Mouse (Mus musculus) central nervous system, embryonic 11.5 days (tissue): ENCODE data around the gene Fam189b. TPM values are rescaled to one million over a fixed set of nuclear protein-coding genes. Genes with fewer than 3 reads are reported as not detected.

Experiments
- polyA plus RNA-seq: library from polyadenylated mRNA; depleted of rRNA; stranded (reverse); fragments of >200 nt; gene quantifications from 2 replicates; pipeline ENCODE4 v1.2.3, GENCODE M21; 2012; rRNA removed

The Fam189b gene
- polyA plus RNA-seq, result 45.5 and 48.4 TPM in 2 replicates

DNA sequence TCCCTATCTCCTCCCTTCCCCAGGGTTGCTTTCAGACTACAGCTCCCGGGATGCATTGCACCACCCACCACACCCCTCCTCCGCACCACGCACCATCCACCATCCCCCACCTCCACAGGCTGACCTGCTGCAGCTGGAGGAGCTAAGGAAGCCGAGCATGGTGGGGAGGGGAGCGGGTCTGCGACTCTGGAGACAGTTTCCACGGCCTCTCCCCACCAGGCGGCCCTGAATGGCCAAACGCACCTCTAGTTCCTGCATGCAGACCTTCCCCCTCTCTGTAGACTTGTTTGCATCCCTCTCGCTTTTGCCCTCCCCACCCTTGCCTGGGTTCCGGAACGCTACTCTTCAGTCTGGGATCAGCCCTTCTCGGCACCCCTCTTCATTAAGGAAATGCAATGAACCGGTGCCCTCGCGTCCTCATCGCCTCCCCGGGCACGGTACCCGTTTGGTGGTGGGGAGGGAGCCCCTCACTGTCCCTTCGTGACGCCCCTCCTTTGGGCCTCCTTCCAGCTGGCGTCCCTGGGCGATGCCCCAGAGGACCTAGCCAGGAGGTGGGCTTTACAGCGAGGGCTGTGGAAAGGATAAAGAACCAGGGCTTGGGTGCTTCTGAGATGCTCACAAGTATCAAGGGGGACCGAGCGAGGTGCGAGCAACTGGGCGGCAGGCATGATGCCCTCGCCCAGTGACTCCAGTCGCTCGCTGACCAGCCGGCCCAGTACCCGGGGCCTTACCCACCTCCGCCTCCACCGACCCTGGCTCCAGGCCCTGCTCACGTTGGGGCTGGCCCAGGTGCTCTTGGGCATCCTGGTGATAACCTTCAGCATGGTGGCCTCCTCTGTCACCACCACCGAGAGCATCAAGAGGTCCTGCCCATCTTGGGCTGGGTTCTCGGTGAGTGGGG lies at the start of gene Fam189b:
Gene Fam189b, plus strand, starts transcription at position 86 of the 901 bp plus-strand sequence.

DNA sequence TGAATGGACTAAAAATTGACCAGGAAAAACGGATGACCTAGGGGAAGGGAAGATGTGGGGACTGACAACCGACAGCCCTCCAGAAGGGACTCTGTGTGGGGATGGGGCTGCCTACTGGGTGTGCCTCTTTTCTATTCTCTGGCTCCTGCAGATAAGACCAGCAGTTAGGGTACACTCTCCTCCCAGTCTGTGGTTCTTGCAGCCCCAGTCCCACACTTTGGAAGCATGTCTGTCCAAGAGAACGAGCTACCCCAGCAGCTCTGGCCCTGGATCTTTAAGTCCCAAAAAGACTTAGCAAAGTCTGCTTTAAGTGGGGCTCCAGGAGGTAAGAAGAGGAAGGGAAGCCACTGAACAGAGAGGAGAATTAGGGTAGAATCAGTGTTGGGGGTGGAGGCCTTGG lies 47.0 kb upstream of the Fam189b start, which contains the start of gene Pklr:
Gene Pklr, plus strand, starts transcription at position 185 of the 400 bp plus-strand sequence.

DNA sequence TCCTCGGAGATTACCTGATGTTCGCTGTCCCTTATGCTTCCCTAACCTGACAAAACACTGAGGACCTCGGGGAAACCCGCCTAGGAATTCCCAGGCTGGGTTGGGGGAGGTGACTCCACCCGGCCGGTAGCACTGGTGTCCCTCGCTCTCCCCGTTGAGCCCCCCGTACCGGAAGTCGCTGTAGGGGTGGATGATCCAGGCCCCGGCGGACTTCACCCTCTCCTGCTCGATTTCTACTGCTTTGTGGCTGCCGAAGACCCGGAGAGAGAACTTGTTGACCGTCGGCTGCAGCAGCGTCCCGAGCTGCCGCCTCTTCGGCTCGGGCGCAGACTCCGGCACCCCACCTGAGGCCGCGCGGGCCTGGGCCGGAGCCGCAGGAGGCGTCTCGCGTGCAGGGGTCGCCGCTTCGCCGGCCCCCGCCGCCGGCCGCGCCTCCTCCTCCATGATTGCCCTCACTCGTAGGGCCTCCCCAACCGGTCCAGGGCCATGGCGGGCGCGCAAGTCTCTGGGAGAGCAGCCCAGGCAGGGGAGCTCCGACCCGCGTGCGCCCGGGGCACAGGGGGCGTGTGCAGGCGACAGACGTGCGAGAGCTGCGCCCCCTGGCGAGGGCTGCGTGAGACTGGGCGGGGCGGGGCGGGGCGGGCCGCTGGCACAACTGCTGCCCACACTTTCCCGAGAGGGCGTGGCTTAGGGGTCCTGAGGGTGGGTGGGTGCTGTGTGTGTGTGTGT lies 23.2 kb upstream of the Fam189b start, which contains the start of gene Hcn3:
Gene Hcn3, minus strand, starts transcription at position 581 of the 729 bp plus-strand sequence.

DNA sequence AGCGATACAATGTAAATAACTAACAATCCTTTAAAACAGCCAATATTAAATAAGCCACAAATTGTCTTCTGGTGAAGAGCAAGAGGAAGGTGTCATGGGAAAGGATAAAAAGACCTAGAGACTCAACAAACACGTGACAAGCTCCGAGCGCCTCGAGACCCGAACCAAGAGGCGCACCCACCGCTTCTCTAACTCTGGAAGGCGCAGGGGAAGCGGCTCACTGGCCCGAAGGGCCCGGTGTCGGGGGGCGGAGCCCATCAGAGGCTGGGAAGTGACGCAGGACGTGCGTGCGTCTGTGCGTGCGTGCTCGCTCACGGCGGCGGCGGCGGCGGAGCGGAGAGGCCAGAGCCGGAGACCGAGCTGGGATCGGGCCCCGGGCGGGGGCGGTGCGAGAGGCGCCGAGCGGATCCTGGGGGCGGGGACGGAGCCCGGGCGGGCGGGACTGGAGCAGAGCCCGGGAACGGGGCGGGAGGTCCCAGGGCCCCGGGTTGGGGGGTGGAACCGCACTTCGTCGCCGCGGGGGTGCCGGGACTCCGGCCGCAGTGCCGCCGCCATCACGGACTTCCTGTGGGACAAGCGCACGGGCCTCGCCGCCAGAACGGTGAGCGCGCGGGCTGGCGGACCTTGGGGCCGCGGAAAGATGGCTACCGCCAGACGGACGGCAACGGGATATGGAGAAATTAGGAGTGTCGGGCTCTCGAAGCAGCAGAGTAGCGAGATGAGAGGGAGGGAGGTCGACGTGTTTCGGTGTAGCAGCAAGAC lies 18.3 kb upstream of the Fam189b start, which contains the start of gene Clk2:
Gene Clk2, plus strand, starts transcription at position 290 of the 762 bp plus-strand sequence.

DNA sequence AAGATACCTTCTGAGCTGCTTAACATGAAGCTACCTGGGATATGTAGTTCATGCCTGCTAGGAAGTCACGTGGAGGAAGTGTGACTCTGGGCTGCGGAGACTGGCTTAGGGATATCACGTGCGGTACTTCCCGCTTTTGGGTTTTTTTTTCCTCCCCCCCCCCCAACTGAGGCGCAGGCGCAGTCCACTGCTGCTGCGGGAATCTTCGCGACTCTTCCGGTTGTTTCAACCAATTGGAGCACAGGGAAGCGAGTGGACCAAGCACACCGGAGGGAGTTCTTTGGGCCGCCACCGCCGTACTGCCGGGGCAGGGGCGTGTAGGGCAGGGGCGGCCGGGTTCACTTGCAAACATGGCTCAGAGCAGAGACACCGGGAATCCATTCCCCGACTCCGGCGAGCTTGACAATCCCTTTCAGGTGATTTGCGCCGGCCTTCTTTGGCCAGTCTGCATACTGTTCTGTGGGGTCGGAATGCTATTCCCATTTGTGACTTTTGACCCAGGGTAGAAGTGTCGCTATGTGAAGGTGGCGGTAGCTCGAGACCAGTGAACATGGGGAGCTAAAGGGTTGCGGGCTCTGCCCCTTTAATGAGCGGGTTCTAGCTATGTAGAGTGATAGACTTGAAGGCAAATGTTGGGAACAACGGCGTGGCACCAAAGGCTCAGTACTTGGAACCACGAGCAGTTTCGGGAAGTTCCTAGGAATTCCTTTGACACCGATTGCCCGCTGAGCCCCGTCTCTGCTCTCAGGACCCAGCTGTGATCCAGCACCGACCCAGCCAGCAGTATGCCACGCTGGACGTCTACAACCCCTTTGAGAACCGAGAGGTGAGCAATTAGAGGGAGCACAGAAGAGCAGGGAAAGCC lies 5.5 kb upstream of the Fam189b start, which contains the start of gene Scamp3:
Gene Scamp3, plus strand, starts transcription at position 232 of the 865 bp plus-strand sequence.

DNA sequence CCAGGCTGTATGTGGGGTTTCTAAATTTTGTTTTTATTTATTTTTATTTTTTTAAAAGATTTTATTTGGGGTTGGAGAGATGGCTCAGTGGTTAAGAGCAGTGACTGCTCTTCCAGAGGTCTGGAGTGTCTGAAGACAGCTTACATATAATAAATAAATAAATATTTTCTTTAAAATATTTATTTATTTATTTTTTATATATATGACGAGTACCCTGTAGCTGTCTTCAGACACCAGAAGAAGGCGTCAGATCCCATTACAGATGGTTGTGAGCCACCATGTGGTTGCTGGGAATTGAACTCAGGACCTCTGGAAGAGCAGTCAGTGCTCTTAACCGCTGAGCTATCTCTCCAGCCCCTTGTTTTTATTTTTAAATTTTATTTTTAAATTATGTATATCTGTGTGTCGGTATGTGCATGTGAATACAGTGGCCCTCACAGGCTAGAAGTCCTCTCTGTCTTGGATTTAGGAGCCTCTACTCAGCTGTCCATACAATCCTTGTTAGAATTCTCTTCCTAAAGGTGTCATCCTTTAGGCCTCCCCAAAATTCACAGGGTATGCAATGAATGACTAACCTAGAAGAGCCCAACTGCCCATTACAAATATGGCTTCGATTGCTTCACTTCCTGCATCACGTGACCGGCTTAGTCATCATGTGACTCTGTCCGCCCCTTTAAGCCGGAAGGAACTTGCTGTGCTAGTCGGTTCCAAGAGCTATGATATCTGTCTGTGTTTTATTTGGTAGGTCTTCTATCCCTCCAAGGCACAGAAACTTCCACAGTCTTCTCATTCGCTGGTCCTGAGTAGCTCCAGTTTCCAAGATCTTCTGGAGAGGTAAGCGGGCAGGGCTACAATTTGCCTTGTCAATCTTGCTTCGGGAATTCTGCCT lies 19.6 kb downstream of the Fam189b start, which contains the start of gene Gba:
Gene Gba, plus strand, starts transcription at position 676 of the 889 bp plus-strand sequence.

DNA sequence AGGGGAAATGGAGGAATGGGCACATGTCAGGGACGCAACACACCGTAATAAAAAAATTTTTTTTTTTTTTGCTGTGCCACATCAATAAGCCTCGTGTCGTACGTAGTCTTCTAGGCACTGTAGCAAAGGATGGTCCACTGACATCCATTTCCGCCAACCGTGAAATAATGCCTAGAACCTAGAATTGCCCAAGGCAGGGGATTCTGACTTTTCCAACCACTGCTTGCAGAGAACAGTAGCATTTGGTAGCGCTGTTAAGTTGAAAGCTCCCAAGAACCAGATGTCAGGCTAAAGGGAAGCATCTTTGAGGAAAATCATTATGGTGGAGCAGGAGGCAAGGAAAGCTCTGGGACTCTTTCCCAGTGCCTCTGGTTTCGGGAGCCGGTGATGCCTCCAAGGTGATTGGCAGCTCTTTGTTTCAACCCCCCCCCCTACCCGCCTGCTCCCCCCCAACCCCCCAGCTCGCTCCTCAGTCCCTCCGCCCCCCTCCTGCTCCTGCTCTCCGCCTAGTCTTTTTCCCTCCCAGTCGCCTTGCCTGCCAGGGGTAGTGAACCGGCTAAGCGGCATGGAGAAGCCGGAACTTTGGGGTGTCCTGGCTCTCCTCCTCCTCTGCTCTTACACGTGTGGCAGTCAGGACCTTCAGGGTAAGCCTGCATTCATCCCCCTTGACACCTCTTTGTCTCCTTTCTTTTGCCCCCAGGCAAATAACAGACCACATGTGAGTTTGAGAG lies 31.9 kb downstream of the Fam189b start, which contains the start of gene Thbs3:
Gene Thbs3, plus strand, starts transcription at position 500 of the 731 bp plus-strand sequence.

DNA sequence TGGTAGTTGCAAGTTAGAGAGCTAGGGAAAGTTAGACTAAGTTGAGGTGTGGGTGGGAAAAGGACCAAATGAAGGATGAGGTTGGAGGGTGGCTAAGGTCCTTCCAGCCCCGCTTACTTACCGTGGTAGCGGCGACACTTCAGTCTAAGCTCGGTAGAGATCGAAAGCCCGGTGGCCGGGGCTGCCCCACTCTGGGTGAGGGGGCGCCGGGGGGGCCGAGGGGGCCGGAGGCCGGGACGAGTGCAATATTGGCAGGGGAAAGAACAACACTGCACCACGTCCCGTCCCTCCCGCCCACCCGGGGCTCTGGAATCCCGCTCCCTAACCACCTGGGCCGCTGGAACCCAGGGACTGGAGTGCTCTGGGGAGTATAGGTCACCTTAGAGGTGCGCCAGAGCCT lies 44.0 kb downstream of the Fam189b start, which contains the start of gene Mtx1:
Gene Mtx1, minus strand, starts transcription at position 189 of the 400 bp plus-strand sequence.

DNA sequence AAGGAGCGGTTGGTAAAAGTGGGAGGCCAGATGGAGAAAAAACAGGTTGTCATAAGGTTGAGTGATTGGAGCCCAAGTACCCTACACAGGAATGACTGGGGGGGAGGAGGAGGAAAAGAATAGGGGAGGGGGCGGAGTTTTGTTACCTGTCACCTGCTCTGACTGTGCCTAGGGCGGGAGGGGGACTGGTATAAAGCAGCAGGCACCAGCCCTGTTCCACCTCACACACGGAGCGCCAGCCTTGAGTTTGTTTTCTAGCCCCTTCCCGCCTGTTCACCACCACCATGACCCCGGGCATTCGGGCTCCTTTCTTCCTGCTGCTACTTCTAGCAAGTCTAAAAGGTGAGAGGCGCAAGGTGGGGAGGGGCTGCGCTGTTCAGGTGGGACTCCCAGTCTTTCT lies 45.9 kb downstream of the Fam189b start, which contains the start of gene Muc1:
Gene Muc1, plus strand, starts transcription at position 222 of the 400 bp plus-strand sequence.

Other genes with a start within 250 kb of the Fam189b start
- gene Ash1l, start 232.5 kb upstream of the Fam189b start, polyA plus RNA-seq, result 16.6 and 20.0 TPM in 2 replicates
- 110 and 160 TPM in 2 replicates for gene Dap3, start 232.0 kb upstream of the Fam189b start, polyA plus RNA-seq
- 29.7 and 37.9 TPM in 2 replicates for gene Rusc1, start 89.8 kb upstream of the Fam189b start, polyA plus RNA-seq
- not detected in 2 replicates for gene Gm43738, start 82.0 kb upstream of the Fam189b start, polyA plus RNA-seq
- gene Fdps, start 81.2 kb upstream of the Fam189b start, polyA plus RNA-seq, result 185 and 198 TPM in 2 replicates
- 9.5 and 14.9 TPM in 2 replicates for gene Pklr, start 47.0 kb upstream of the Fam189b start, polyA plus RNA-seq
- gene Hcn3, start 22.9 kb upstream of the Fam189b start, polyA plus RNA-seq, result 10.2 and 12.0 TPM in 2 replicates
- gene Clk2, start 18.3 kb upstream of the Fam189b start, polyA plus RNA-seq, result 106 and 144 TPM in 2 replicates
- 81.7 and 94.0 TPM in 2 replicates for gene Scamp3, start 5.7 kb upstream of the Fam189b start, polyA plus RNA-seq
- 25.4 and 39.8 TPM in 2 replicates for gene Gba, start 19.8 kb downstream of the Fam189b start, polyA plus RNA-seq
- gene Thbs3, start 32.0 kb downstream of the Fam189b start, polyA plus RNA-seq, result 106 TPM in 2 replicates
- gene Mtx1, start 43.9 kb downstream of the Fam189b start, polyA plus RNA-seq, result 176 and 193 TPM in 2 replicates
- 11.6 and 12.3 TPM in 2 replicates for gene Muc1, start 45.9 kb downstream of the Fam189b start, polyA plus RNA-seq
- 90.0 and 92.9 TPM in 2 replicates for gene Krtcap2, start 62.8 kb downstream of the Fam189b start, polyA plus RNA-seq
- gene Trim46, start 63.2 kb downstream of the Fam189b start, polyA plus RNA-seq, result 20.5 and 22.4 TPM in 2 replicates
- gene Dpm3, start 76.2 kb downstream of the Fam189b start, polyA plus RNA-seq, result 141 and 150 TPM in 2 replicates
- gene Slc50a1, start 87.4 kb downstream of the Fam189b start, polyA plus RNA-seq, result 29.1 and 51.5 TPM in 2 replicates
- gene Efna1, start 98.0 kb downstream of the Fam189b start, polyA plus RNA-seq, result 8.9 and 20.0 TPM in 2 replicates
- 5.5 and 18.9 TPM in 2 replicates for gene Efna3, start 139.8 kb downstream of the Fam189b start, polyA plus RNA-seq
- 32.7 and 40.6 TPM in 2 replicates for gene Efna4, start 154.9 kb downstream of the Fam189b start, polyA plus RNA-seq
- gene Adam15, start 166.9 kb downstream of the Fam189b start, polyA plus RNA-seq, result 32.0 and 36.4 TPM in 2 replicates
- 0.18 and 0.41 TPM in 2 replicates for gene Dcst2, start 178.8 kb downstream of the Fam189b start, polyA plus RNA-seq
- 0.02 and 0.05 TPM in 2 replicates for gene Dcst1, start 182.1 kb downstream of the Fam189b start, polyA plus RNA-seq
- gene Zbtb7b, start 211.6 kb downstream of the Fam189b start, polyA plus RNA-seq, result 2.7 and 3.9 TPM in 2 replicates
- gene Lenep, start 219.7 kb downstream of the Fam189b start, polyA plus RNA-seq, result 3.2 and 3.6 TPM in 2 replicates
- gene Flad1, start 228.7 kb downstream of the Fam189b start, polyA plus RNA-seq, result 22.1 and 30.7 TPM in 2 replicates
- gene Cks1b, start 235.2 kb downstream of the Fam189b start, polyA plus RNA-seq, result 235 and 307 TPM in 2 replicates
- gene Shc1, start 235.3 kb downstream of the Fam189b start, polyA plus RNA-seq, result 47.1 and 77.1 TPM in 2 replicates
- 58.4 and 79.0 TPM in 2 replicates for gene Pygo2, start 247.1 kb downstream of the Fam189b start, polyA plus RNA-seq